8 mouse cellular contexts compared by ENCODE assay signal in genomic region chr6:47743856-47744255, GRCm38 (mm10).
DNase-seq lines count a peak whose midpoint lies in the region; ATAC-seq and TF ChIP-seq lines count a peak whose summit lies in the region.
"Not testable (repeated sequence)": the region's sequence is repeated elsewhere in the genome, so short reads cannot be mapped to it uniquely, and the experiment has no call there.

No protein-coding gene starts in this region.

- not testable (repeated sequence) for H3K27ac ChIP-seq in cerebellum, adult 2 months (ENCODE audit: insufficient read depth, low read length); embryonic facial prominence, embryonic 14.5 days (replicated peaks; ENCODE audit: low read depth, low read length); limb, embryonic 13.5 days; neural tube, embryonic 15.5 days (replicated peaks)

- H3K4me1 ChIP-seq in cerebellum, adult 2 months (ENCODE audit: control insufficient read depth, insufficient read depth, low read length); embryonic facial prominence, embryonic 14.5 days (ENCODE audit: control insufficient read depth, insufficient read depth, low read length); limb, embryonic 13.5 days; neural tube, embryonic 15.5 days: not testable (repeated sequence)

- not testable (repeated sequence) for H3K27me3 ChIP-seq in cerebellum, adult 2 months (ENCODE audit: control insufficient read depth, insufficient read depth, low read length); embryonic facial prominence, embryonic 14.5 days (replicated peaks; ENCODE audit: control insufficient read depth, insufficient read depth, low read length); limb, embryonic 13.5 days; neural tube, embryonic 15.5 days (replicated peaks)

- peak; percentile 32 for DNase-seq in T-cell, adult 2 months (ENCODE audit: low spot score)
- peak; percentile 39 to 58 for DNase-seq in cerebellum, adult 2 months
- not testable (repeated sequence) for DNase-seq in embryonic facial prominence, embryonic 14.5 days (ENCODE audit: low spot score)
- DNase-seq in heart, adult 9 months (ENCODE audit: low spot score in 2 of 2): peak; percentile 9 to 31
- peak; percentile 44 for DNase-seq in kidney, adult 9 months
- DNase-seq in thymus, postnatal 25 days: peak; percentile 37

- WGBS in cerebellum, adult 2 months: 15% methylated on average over 5 of the region's 20 CpGs
- no CpG with 5 or more reads among the region's 20 CpGs for WGBS in embryonic facial prominence, embryonic 14.5 days
- WGBS in limb, embryonic 13.5 days: no CpG with 5 or more reads among the region's 20 CpGs
- no CpG with 5 or more reads among the region's 20 CpGs for WGBS in neural tube, embryonic 15.5 days

- H3K4me2 ChIP-seq in embryonic facial prominence, embryonic 14.5 days (ENCODE audit: low read depth, low read length): peak overlapping the region; percentile 36
- H3K4me2 ChIP-seq in limb, embryonic 13.5 days (replicated peaks): peak overlapping the region; percentile 34; the same call in 1 of the 2 replicates
- H3K4me2 ChIP-seq in neural tube, embryonic 15.5 days: peak overlapping the region; percentile 31; the same call in 1 of the 2 replicates

- not testable (repeated sequence) for ATAC-seq in embryonic facial prominence, embryonic 14.5 days (ENCODE audit: low read depth); limb, embryonic 13.5 days (ENCODE audit: low FRiP score, low read depth); neural tube, embryonic 15.5 days (ENCODE audit: low FRiP score)

- not testable (repeated sequence) for TF ChIP-seq CTCF in cerebellum, adult 2 months (IDR thresholded peaks at IDR 0.05; ENCODE audit: borderline replicate concordance, insufficient read depth, low read depth, low read length)

- not testable (repeated sequence) for H3K9me3 ChIP-seq in embryonic facial prominence, embryonic 14.5 days (ENCODE audit: control insufficient read depth, low read length); limb, embryonic 13.5 days; neural tube, embryonic 15.5 days (replicated peaks)

- TF ChIP-seq POLR2A in cerebellum, adult 2 months (IDR thresholded peaks at IDR 0.05; ENCODE audit: borderline replicate concordance, insufficient read depth, low read length): not testable (repeated sequence)

- H3K4me3 ChIP-seq in cerebellum, adult 2 months (replicated peaks; ENCODE audit: insufficient read depth, low read depth, low read length); embryonic facial prominence, embryonic 14.5 days (ENCODE audit: low read depth, low read length); neural tube, embryonic 15.5 days (replicated peaks): not testable (repeated sequence)
- 0 out of 2 replicates have a peak overlapping the region, but pooled peaks have one; percentile 21 for H3K4me3 ChIP-seq in limb, embryonic 13.5 days

- not testable (repeated sequence) for H3K36me3 ChIP-seq in embryonic facial prominence, embryonic 14.5 days (ENCODE audit: control insufficient read depth, insufficient read depth, low read length); limb, embryonic 13.5 days; neural tube, embryonic 15.5 days

- H3K9ac ChIP-seq in embryonic facial prominence, embryonic 14.5 days (ENCODE audit: low read depth, low read length); limb, embryonic 13.5 days; neural tube, embryonic 15.5 days (replicated peaks): not testable (repeated sequence)
